Mouse (Mus musculus) neural tube, embryonic 11.5 days (tissue): ENCODE results near the gene Vtcn1. TPM values are rescaled to one million over a fixed set of nuclear protein-coding genes. Genes with fewer than 3 reads are reported as not detected.

Experiments used
- ATAC-seq: fragments of 200-750 bp; cut with Nextera tagmentation; 2 replicates; pipeline ENCODE4 v1.8.0; 2017; ENCODE audit warnings: moderate number of reproducible peaks, mild to moderate bottlenecking, moderate TSS enrichment, moderate library complexity; ENCODE audit not compliant: insufficient read depth, low FRiP score, low TSS enrichment
- DNase-seq: peaks from one replicate; pipeline ENCODE4 v3.0.0-alpha.2; 2015; ENCODE audit warnings: low spot score
- H3K27ac ChIP-seq: fragments of 300-500 bp; sonication (generic); 2 replicates; pipeline ENCODE4 v1.5.1; 2014; ENCODE audit warnings: low read depth, mild to moderate bottlenecking, low read length
- H3K27me3 ChIP-seq: fragments of 300-500 bp; sonication (generic); 2 replicates; pipeline ENCODE4 v1.6.1; 2014; ENCODE audit warnings: mild to moderate bottlenecking, low read length, mixed read lengths; ENCODE audit not compliant: control insufficient read depth, insufficient read depth
- H3K36me3 ChIP-seq: fragments of 300-500 bp; sonication (generic); 2 replicates; pipeline ENCODE4 v1.6.1; 2014; ENCODE audit warnings: mild to moderate bottlenecking, low read length, moderate library complexity, mixed read lengths; ENCODE audit not compliant: control insufficient read depth, insufficient read depth
- H3K4me1 ChIP-seq: fragments of 300-500 bp; sonication (generic); 2 replicates; pipeline ENCODE4 v1.6.1; 2014; ENCODE audit warnings: low read length, mixed read lengths; ENCODE audit not compliant: control insufficient read depth, insufficient read depth
- H3K4me2 ChIP-seq: fragments of 300-500 bp; sonication (generic); 2 replicates; pipeline ENCODE4 v1.6.1; 2014; ENCODE audit warnings: low read depth, mild to moderate bottlenecking, moderate library complexity
- H3K4me3 ChIP-seq: fragments of 300-500 bp; sonication (generic); 2 replicates; pipeline ENCODE4 v1.5.1; 2014; ENCODE audit warnings: low read depth, low read length
- H3K9ac ChIP-seq: fragments of 300-500 bp; sonication (generic); 2 replicates; pipeline ENCODE4 v1.6.1; 2014; ENCODE audit warnings: mild to moderate bottlenecking, low read length
- H3K9me3 ChIP-seq: fragments of 300-500 bp; sonication (generic); 2 replicates; pipeline ENCODE4 v1.6.1; 2016; ENCODE audit warnings: low read length; ENCODE audit not compliant: control insufficient read depth
- WGBS: fragments of 180-500 bp; shearing (Covaris S2); extraction: QIAGEN DNeasy Blood & Tissue Kit; methylation state at CpG from one replicate; pipeline ENCODE4 v1.1.7; 2014; 5-methylcytosine and 5-hydroxymethylcytosine counted together
- polyA plus RNA-seq: library from polyadenylated mRNA; unstranded; fragments of >200 nt; fragmentation: Nextera tagmentation; extraction: Ambion mirVana; gene quantifications from 2 replicates; pipeline ENCODE4 v1.2.1, GENCODE M21; 2014

The Vtcn1 gene
- polyA plus RNA-seq, 1 experiment from 2014 or later = not detected

GRCm38 (mm10) chr3:100895500-100895899, 70.2 kb downstream of the Vtcn1 start:
- H3K27ac ChIP-seq = no peak overlapping the region
- H3K4me2 ChIP-seq = no peak overlapping the region
- no peaks in the 10 kb centered on the region for H3K4me1 ChIP-seq
- DNase-seq (no peak), ATAC-seq (no peak)
- no peaks in the 10 kb centered on the region for H3K9me3 ChIP-seq
- no peak overlapping the region for H3K4me3 ChIP-seq
- no peak overlapping the region for H3K9ac ChIP-seq
- H3K36me3 ChIP-seq = no peaks in the 10 kb centered on the region
- H3K27me3 ChIP-seq = no peaks in the 10 kb centered on the region
- 79% methylated on average over 6 of the region's 6 CpGs for whole genome bisulfite sequencing

DNA sequence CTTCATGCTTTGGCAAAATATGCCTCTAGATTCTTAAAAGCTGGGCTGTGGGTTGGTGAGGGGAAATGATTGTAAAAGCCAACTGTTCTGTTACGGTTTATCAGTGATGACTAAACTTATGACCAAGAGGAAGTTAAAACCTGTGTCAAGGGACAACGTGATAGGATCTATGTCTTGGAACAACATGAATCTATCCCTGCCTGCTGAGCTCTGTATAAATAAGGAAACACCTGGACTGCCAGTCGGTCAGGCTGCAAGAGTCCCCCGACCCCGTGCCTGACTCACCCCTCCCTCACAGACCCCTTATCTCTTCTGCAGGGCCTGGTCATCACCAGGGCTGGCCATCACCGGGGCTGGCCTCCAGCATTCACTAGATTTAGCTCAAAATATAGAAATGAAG, 80.9 kb downstream of the Vtcn1 start:
- Histone ChIP-seq H3K9ac (no peak overlapping the region), H3K36me3 (no peaks in the 10 kb centered on the region), H3K9me3 (no peaks in the 10 kb centered on the region), H3K27me3 (no peaks in the 10 kb centered on the region), H3K4me1 (no peaks in the 10 kb centered on the region), H3K4me3 (no peak overlapping the region), H3K27ac (no peak overlapping the region), H3K4me2 (no peak overlapping the region)
- ATAC-seq (no peak), DNase-seq (no peak)
- WGBS = 67% methylated on average over 6 of the region's 6 CpGs

DNA sequence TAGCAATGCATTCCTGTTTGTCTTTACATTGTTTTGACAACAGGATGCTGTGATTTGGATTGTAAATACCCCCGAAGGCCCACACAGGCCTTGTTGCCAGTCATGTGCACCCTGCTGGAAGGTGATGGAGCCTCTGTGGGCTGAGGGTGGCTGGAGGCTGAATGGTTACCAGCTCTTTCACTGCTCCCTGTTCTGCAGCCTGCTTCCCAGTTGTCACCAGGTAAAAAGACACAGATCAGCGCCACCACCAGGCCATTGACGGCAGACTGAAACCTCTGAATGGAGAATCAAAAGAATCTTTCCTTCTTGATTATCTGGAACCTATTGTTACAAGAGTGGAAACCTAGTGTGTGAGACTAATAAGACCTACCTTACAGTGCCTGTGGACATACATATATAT, 81.7 kb downstream of the Vtcn1 start:
- Histone ChIP-seq H3K4me1 (no peaks in the 10 kb centered on the region), H3K4me3 (no peak overlapping the region), H3K36me3 (no peaks in the 10 kb centered on the region), H3K9ac (no peak overlapping the region), H3K9me3 (no peaks in the 10 kb centered on the region), H3K27me3 (no peaks in the 10 kb centered on the region), H3K27ac (no peak overlapping the region), H3K4me2 (no peak overlapping the region)
- 33% methylated on average over 3 of the region's 3 CpGs for WGBS
- DNase-seq (no peak), ATAC-seq (no peak)

DNA sequence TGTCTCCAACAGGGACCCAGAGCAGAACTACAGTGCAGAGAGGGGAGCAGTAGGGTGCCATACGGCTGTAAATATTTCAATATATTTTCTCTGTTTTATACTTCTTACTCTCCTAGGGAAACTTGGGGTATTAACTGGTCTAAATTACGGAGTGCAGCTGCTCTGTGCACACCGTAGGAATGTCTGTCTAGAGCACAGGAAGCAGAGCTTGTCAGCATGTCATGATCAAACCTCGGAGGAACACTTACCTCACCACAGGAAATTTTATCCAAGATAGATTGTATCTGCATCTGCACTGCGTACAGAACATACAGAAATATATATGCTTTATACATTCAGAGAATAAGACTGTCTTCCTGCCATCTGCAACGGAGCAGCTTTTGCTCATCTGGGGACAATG, 83.3 kb downstream of the Vtcn1 start:
- H3K36me3 ChIP-seq = no peaks in the 10 kb centered on the region
- no peaks in the 10 kb centered on the region for H3K27me3 ChIP-seq
- no peak for ATAC-seq
- WGBS = 71% methylated on average over 6 of the region's 6 CpGs
- H3K27ac ChIP-seq = no peak overlapping the region
- H3K4me1 ChIP-seq = no peaks in the 10 kb centered on the region
- H3K9ac ChIP-seq = no peak overlapping the region
- DNase-seq = no peak
- no peak overlapping the region for H3K4me2 ChIP-seq
- H3K9me3 ChIP-seq = no peaks in the 10 kb centered on the region
- no peak overlapping the region for H3K4me3 ChIP-seq

DNA sequence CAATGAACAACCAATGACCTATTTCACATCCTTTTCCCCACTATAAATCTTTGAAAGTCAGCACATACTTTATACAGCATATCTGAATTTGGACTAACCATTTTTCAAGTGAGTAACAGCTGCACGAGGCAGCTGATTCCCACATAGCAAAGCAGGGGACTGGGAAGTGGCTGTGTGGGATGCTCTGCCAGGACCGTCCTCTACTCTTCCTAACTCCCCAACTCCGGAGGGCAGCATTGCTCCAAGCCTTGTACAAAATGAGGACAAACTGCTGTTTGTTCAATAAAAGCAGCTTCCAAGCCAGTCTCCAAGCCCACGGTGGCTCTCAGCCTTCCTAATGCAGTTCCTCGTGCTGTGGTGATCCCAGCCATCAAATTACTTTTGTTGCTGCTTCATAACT, 85.4 kb downstream of the Vtcn1 start:
- H3K4me3 ChIP-seq = no peak overlapping the region
- no peaks in the 10 kb centered on the region for H3K9me3 ChIP-seq
- no peak overlapping the region for H3K27ac ChIP-seq
- H3K4me1 ChIP-seq = no peaks in the 10 kb centered on the region
- H3K27me3 ChIP-seq = no peaks in the 10 kb centered on the region
- WGBS = 66% methylated on average over 5 of the region's 5 CpGs
- no peak for ATAC-seq
- H3K36me3 ChIP-seq = no peaks in the 10 kb centered on the region
- no peak for DNase-seq
- no peak overlapping the region for H3K9ac ChIP-seq
- no peak overlapping the region for H3K4me2 ChIP-seq

DNA sequence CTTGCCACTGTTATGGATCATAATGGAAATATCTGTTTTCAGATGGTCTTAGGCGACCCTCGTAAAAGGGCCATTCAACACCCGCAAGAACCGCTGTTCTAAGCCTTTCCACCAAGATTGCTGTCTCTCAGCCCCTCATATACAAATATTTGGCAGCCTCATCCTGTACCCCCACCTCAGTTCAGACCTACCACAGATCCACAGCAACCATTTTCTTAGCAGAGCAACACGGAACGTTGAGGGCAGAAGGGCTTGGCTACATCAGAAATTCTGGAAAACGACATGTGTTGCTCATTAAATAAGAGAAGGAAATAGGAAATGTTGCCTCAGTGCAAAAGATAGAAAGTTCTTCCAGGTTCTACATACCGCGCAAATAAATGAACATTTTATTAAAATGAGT, 85.8 kb downstream of the Vtcn1 start:
- no peak overlapping the region for H3K27ac ChIP-seq
- no peaks in the 10 kb centered on the region for H3K36me3 ChIP-seq
- no peak for ATAC-seq
- H3K4me2 ChIP-seq = no peak overlapping the region
- peak; percentile 1 for DNase-seq
- H3K4me3 ChIP-seq = no peak overlapping the region
- H3K9me3 ChIP-seq = no peaks in the 10 kb centered on the region
- H3K27me3 ChIP-seq = no peaks in the 10 kb centered on the region
- H3K4me1 ChIP-seq = no peaks in the 10 kb centered on the region
- no peak overlapping the region for H3K9ac ChIP-seq
- 84% methylated on average over 9 of the region's 9 CpGs for WGBS

- Histone ChIP-seq H3K4me2 (no peak overlapping the region), H3K9ac (no peak overlapping the region), H3K4me3 (no peak overlapping the region), H3K36me3 (no peaks in the 10 kb centered on the region), H3K27ac (no peak overlapping the region), H3K9me3 (no peaks in the 10 kb centered on the region), H3K4me1 (no peaks in the 10 kb centered on the region), H3K27me3 (no peaks in the 10 kb centered on the region)
- ATAC-seq = no peak
- DNase-seq = peak; percentile 7
- WGBS = 73% methylated on average over 7 of the region's 7 CpGs
Observed at GRCm38 (mm10) chr3:100911498-100912213, 86.4 kb downstream of the Vtcn1 start.

DNA sequence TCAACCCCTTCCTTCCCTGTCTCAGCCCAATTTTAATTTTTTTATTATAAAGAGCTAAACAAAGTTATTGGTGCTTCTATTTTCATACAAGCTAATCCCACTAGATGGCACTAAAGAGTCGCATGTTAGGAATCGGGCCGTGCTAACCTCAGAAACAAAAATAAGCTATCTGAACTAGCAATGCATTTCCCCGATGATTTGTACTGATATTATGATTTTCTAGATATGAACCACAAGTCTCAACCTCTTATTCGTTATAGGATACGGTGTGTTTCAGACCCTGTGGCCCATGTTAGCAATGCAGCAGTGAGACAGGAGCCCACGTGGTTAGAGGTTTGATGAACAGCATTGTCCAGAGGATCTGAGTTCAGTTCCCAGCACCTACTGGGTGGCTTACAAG, 91.6 kb downstream of the Vtcn1 start:
- 32% methylated on average over 7 of the region's 7 CpGs for WGBS
- no peaks in the 10 kb centered on the region for H3K27me3 ChIP-seq
- H3K9me3 ChIP-seq = no peaks in the 10 kb centered on the region
- no peaks in the 10 kb centered on the region for H3K4me1 ChIP-seq
- H3K27ac ChIP-seq = no peak overlapping the region
- no peak overlapping the region for H3K9ac ChIP-seq
- H3K4me2 ChIP-seq = no peak overlapping the region
- no peaks in the 10 kb centered on the region for H3K36me3 ChIP-seq
- DNase-seq = no peak
- H3K4me3 ChIP-seq = no peak overlapping the region
- ATAC-seq = no peak

DNA sequence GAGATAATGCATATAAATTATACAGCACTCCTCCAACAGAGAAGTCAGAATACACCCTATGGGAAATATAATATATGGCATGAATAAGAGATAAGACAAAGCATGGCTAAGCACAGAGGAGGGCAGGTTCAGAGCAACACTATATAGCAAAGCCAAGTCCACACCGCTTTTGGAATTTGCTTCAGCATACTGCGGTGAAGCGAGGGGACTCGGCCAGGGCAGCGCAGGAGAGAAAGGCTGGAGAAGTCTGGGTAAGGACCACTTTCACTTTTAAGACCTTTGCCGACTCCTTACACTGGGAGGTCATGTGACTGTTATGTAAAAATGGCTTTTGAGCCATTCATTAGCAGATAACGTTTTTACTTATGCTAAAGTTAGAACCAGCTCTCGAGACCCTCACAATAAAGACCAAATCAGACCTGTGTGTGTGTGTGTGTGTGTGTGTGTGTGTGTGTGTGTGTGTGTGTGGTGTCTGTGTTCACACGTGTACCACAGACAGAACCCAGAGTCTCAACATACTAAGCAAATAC, 95.4 kb downstream of the Vtcn1 start:
- Histone ChIP-seq H3K27ac (no peak overlapping the region), H3K4me2 (no peak overlapping the region)

More for the DNA sequence above, 95.4 kb downstream of the Vtcn1 start:
- Histone ChIP-seq H3K36me3 (no peaks in the 10 kb centered on the region), H3K9ac (no peak overlapping the region), H3K9me3 (no peaks in the 10 kb centered on the region), H3K4me1 (peaks cover 3% of the 10 kb centered on the region; the same call in 1 of the 2 replicates), H3K4me3 (no peak overlapping the region), H3K27me3 (no peaks in the 10 kb centered on the region)
- WGBS = 87% methylated on average over 9 of the region's 9 CpGs
- DNase-seq = no peak
- ATAC-seq = no peak
